Mouse (Mus musculus): ENCODE measurements around the gene Batf2. TPM values are rescaled to one million over a fixed set of nuclear protein-coding genes. Genes with fewer than 3 reads are reported as not detected.

The Batf2 gene
- 1 to 10 TPM; 4.1 to 9.4 TPM for total RNA-seq (2023)

GRCm38 (mm10) chr19:6140678-6141393 is at the start of gene Batf2:
Gene Batf2 (plus strand): TSS chr19:6140983.

GRCm38 (mm10) chr19:6094119-6094518 is 46.7 kb upstream of the Batf2 start, which contains the start of gene AC131692.1:
Gene AC131692.1 (plus strand): TSS chr19:6094419.

GRCm38 (mm10) chr19:6105586-6105985 is 35.2 kb upstream of the Batf2 start, which contains the start of gene Naaladl1:
Gene Naaladl1 (plus strand): TSS chr19:6105782.

GRCm38 (mm10) chr19:6117986-6118676 is 22.7 kb upstream of the Batf2 start, which contains the start of gene Sac3d1:
Gene Sac3d1 (minus strand): TSS chr19:6118650.

GRCm38 (mm10) chr19:6127760-6128341 is 12.9 kb upstream of the Batf2 start, which contains the start of gene Snx15:
Gene Snx15 (minus strand): TSS chr19:6128304.

GRCm38 (mm10) chr19:6141394-6141749 is 589 bp downstream of the Batf2 start, which contains the start of gene Arl2:
Gene Arl2 (minus strand): TSS chr19:6141548.

GRCm38 (mm10) chr19:6184131-6184530 is 43.3 kb downstream of the Batf2 start, which contains the start of gene Majin:
Gene Majin (plus strand): TSS chr19:6184388.

Other genes with a start within 250 kb of the Batf2 start
- 1 to 10 TPM; 1.1 to 1.6 TPM for gene Tigd3, start 246.8 kb upstream of the Batf2 start, total RNA-seq (2023)
- 100 to 1,000 TPM; 131 to 160 TPM for gene Dpf2, start 228.0 kb upstream of the Batf2 start, total RNA-seq (2023)
- gene Cdc42ep2, start 216.2 kb upstream of the Batf2 start, total RNA-seq (2023): 10 to 100 TPM; 40.3 to 51.9 TPM
- gene Pola2, start 176.8 kb upstream of the Batf2 start, total RNA-seq (2023): 10 to 100 TPM; 29.1 to 38.4 TPM
- not detected for gene Slc22a20, start 154.8 kb upstream of the Batf2 start, total RNA-seq (2023)
- 10 to 100 TPM; 64.1 to 69.8 TPM for gene Capn1, start 125.1 kb upstream of the Batf2 start, total RNA-seq (2023)
- gene Syvn1, start 94.4 kb upstream of the Batf2 start, total RNA-seq (2023): 10 to 100 TPM; 56.0 to 57.8 TPM
- gene Mrpl49, start 83.2 kb upstream of the Batf2 start, total RNA-seq (2023): 10 to 100 TPM; 15.0 to 15.8 TPM
- gene Fau, start 83.1 kb upstream of the Batf2 start, total RNA-seq (2023): 1,000 to 10,000 TPM; 2,789 to 3,006 TPM
- gene Znhit2, start 79.8 kb upstream of the Batf2 start, total RNA-seq (2023): 10 to 100 TPM; 13.9 to 14.4 TPM
- 10 to 100 TPM; 16.3 to 21.0 TPM for gene Tm7sf2, start 72.6 kb upstream of the Batf2 start, total RNA-seq (2023)
- gene Vps51, start 63.8 kb upstream of the Batf2 start, total RNA-seq (2023): 100 to 1,000 TPM; 118 to 121 TPM
- not detected for gene Tmem262, start 61.0 kb upstream of the Batf2 start, total RNA-seq (2023)
- 1 to 10 TPM in 1 of 2 experiments, not detected in 1; 1.5 TPM for gene Gm28374, start 58.7 kb upstream of the Batf2 start, total RNA-seq (2023)
- gene Zfpl1, start 56.0 kb upstream of the Batf2 start, total RNA-seq (2023): 10 to 100 TPM; 43.3 to 45.6 TPM
- 1 to 10 TPM in 1 of 2 experiments, under 1 TPM in 1; 0.85 to 1.2 TPM for gene Cdca5, start 56.0 kb upstream of the Batf2 start, total RNA-seq (2023)
- gene AC131692.1, start 46.6 kb upstream of the Batf2 start, total RNA-seq (2023): 1 to 10 TPM in 1 of 2 experiments, not detected in 1; 1.2 TPM
- not detected for gene Naaladl1, start 35.2 kb upstream of the Batf2 start, total RNA-seq (2023)
- 10 to 100 TPM; 10.7 to 11.4 TPM for gene Sac3d1, start 22.3 kb upstream of the Batf2 start, total RNA-seq (2023)
- 10 to 100 TPM; 18.9 to 20.3 TPM for gene Snx15, start 12.7 kb upstream of the Batf2 start, total RNA-seq (2023)
- gene Arl2, start 565 bp downstream of the Batf2 start, total RNA-seq (2023): 10 to 100 TPM; 16.4 to 17.6 TPM
- under 1 TPM in 1 of 2 experiments, not detected in 1; 0.67 TPM for gene Majin, start 43.4 kb downstream of the Batf2 start, total RNA-seq (2023)
- not detected for gene Gpha2, start 85.4 kb downstream of the Batf2 start, total RNA-seq (2023)
- gene Ppp2r5b, start 94.9 kb downstream of the Batf2 start, total RNA-seq (2023): 10 to 100 TPM; 17.2 to 18.4 TPM
- 100 to 1,000 TPM; 176 to 243 TPM for gene Atg2a, start 100.7 kb downstream of the Batf2 start, total RNA-seq (2023)
- 100 to 1,000 TPM; 239 to 255 TPM for gene Ehd1, start 135.7 kb downstream of the Batf2 start, total RNA-seq (2023)
- 1 to 10 TPM; 7.1 to 8.1 TPM for gene Cdc42bpg, start 165.5 kb downstream of the Batf2 start, total RNA-seq (2023)
- 10 to 100 TPM; 22.7 to 23.6 TPM for gene Men1, start 194.0 kb downstream of the Batf2 start, total RNA-seq (2023)
- 100 to 1,000 TPM; 160 to 177 TPM for gene Map4k2, start 200.2 kb downstream of the Batf2 start, total RNA-seq (2023)
- 100 to 1,000 TPM; 604 to 606 TPM for gene Sf1, start 222.7 kb downstream of the Batf2 start, total RNA-seq (2023)
- gene Pygm, start 243.4 kb downstream of the Batf2 start, total RNA-seq (2023): 1 to 10 TPM; 6.0 to 8.8 TPM

All from monocyte, adult 59 days (primary cell).